Mouse (Mus musculus): ENCODE data around the gene Ugt1a9. TPM values are rescaled to one million over a fixed set of nuclear protein-coding genes. Genes with fewer than 3 reads are reported as not detected.
"Not testable (repeated sequence)": the region's sequence is repeated elsewhere in the genome, so short reads cannot be mapped to it uniquely, and the experiment has no call there.

The Ugt1a9 gene
- polyA plus RNA-seq, 1 experiment: not detected

DNA sequence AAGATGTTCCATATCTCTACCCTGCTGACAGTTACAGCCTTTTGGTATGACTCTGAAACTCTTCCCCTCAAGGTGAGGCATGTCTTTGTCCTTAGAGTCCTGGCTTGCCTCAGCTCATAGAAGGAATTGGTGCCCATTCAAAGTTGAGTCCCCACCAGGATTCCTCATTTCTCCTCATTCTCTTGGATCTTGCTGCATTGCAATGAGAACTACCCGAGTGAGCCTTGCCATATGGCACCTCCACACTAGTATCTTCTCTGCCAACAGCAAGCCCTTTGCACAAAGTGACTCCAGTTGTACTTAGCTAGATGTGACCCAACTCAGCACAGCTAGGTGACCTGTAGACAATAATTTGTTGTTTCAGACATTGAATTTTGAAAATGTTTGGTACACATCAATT is 153.0 kb downstream of the Ugt1a9 start:
- WGBS: 58% methylated on average over 1 of the region's 1 CpGs
- no peak overlapping the region for H3K27ac ChIP-seq (ENCODE audit: insufficient read depth, low read length)
- no peak for DNase-seq (ENCODE audit: low read depth in 1 of 2, low spot score in 2 of 2)
- H3K4me3 ChIP-seq (ENCODE audit: extremely low read depth, insufficient read depth, insufficient read length): no peak overlapping the region
- H3K27me3 ChIP-seq (ENCODE audit: control insufficient read depth, insufficient read depth, low read length): no peaks in the 10 kb centered on the region
- no peaks in the 10 kb centered on the region for H3K36me3 ChIP-seq (ENCODE audit: control insufficient read depth, insufficient read depth, low read length)
- TF ChIP-seq POLR2A (IDR thresholded peaks at IDR 0.05; ENCODE audit: low read depth, low read length): no peak
- TF ChIP-seq CTCF (IDR thresholded peaks at IDR 0.05; ENCODE audit: extremely low read depth, insufficient read depth, insufficient read length, insufficient replicate concordance): no peak
- H3K4me1 ChIP-seq (ENCODE audit: control insufficient read depth, insufficient read depth, insufficient read length): no peaks in the 10 kb centered on the region

GRCm38 (mm10) chr1:88224029-88224776 is 153.6 kb downstream of the Ugt1a9 start:
- DNase-seq (ENCODE audit: low read depth in 1 of 2, low spot score in 2 of 2): no peak
- Histone ChIP-seq H3K27ac (ENCODE audit: insufficient read depth, low read length) (no peak overlapping the region), H3K4me3 (ENCODE audit: extremely low read depth, insufficient read depth, insufficient read length) (no peak overlapping the region), H3K4me1 (ENCODE audit: control insufficient read depth, insufficient read depth, insufficient read length) (no peaks in the 10 kb centered on the region), H3K27me3 (ENCODE audit: control insufficient read depth, insufficient read depth, low read length) (no peaks in the 10 kb centered on the region), H3K36me3 (ENCODE audit: control insufficient read depth, insufficient read depth, low read length) (no peaks in the 10 kb centered on the region)
- WGBS: 67% methylated on average over 2 of the region's 2 CpGs
- TF ChIP-seq CTCF (IDR thresholded peaks at IDR 0.05; ENCODE audit: extremely low read depth, insufficient read depth, insufficient read length, insufficient replicate concordance): no peak
- TF ChIP-seq POLR2A (IDR thresholded peaks at IDR 0.05; ENCODE audit: low read depth, low read length): no peak

DNA sequence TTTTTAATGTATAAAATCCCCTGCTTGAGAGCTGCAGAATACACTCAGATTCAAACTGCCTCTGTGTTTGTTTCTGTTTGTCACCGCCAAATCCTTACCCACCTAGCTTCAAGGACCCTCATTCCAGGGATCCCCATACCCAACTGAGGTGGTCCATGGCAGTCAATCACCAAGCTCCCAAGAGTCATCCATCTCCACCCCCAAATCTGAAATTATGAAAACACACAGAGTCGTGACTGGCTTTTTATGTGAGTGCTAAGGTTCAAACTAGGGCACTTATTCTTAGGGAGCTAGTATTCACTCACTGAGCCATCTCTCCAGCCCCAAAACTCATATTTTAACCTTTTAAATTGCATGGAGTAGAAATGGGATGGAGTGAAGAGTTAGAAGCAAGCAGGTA is 154.7 kb downstream of the Ugt1a9 start:
- H3K36me3 ChIP-seq (ENCODE audit: control insufficient read depth, insufficient read depth, low read length); H3K27me3 ChIP-seq (ENCODE audit: control insufficient read depth, insufficient read depth, low read length); H3K4me3 ChIP-seq (ENCODE audit: extremely low read depth, insufficient read depth, insufficient read length); DNase-seq (ENCODE audit: low read depth in 1 of 2, low spot score in 2 of 2); H3K4me1 ChIP-seq (ENCODE audit: control insufficient read depth, insufficient read depth, insufficient read length); H3K27ac ChIP-seq (ENCODE audit: insufficient read depth, low read length): not testable (repeated sequence)
- WGBS: 37% methylated on average over 2 of the region's 2 CpGs

DNA sequence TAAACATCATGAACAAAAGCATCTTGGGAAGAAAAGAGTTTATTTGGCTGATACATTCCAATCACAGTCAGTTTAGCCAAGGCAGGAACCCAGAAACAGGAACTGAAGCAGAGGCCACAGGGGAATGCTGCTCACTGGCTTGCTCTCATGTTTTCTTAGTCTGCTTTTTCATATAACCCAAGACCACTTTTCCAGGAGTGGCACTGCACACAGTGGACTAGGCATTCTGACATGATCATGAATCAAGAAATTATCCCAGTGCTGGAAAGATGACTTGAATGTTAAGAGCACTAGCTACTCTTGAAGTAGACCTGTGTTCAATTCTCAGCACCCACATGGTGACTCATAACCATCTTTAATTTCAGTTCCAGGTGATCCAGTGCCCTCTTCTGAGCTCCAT is 155.1 kb downstream of the Ugt1a9 start:
- no peak for DNase-seq (ENCODE audit: low read depth in 1 of 2, low spot score in 2 of 2)
- Histone ChIP-seq H3K4me1 (ENCODE audit: control insufficient read depth, insufficient read depth, insufficient read length) (no peaks in the 10 kb centered on the region), H3K36me3 (ENCODE audit: control insufficient read depth, insufficient read depth, low read length) (no peaks in the 10 kb centered on the region), H3K27me3 (ENCODE audit: control insufficient read depth, insufficient read depth, low read length) (no peaks in the 10 kb centered on the region), H3K4me3 (ENCODE audit: extremely low read depth, insufficient read depth, insufficient read length) (no peak overlapping the region), H3K27ac (ENCODE audit: insufficient read depth, low read length) (no peak overlapping the region)
- TF ChIP-seq POLR2A (IDR thresholded peaks at IDR 0.05; ENCODE audit: low read depth, low read length) (no peak), CTCF (IDR thresholded peaks at IDR 0.05; ENCODE audit: extremely low read depth, insufficient read depth, insufficient read length, insufficient replicate concordance) (no peak)

DNA sequence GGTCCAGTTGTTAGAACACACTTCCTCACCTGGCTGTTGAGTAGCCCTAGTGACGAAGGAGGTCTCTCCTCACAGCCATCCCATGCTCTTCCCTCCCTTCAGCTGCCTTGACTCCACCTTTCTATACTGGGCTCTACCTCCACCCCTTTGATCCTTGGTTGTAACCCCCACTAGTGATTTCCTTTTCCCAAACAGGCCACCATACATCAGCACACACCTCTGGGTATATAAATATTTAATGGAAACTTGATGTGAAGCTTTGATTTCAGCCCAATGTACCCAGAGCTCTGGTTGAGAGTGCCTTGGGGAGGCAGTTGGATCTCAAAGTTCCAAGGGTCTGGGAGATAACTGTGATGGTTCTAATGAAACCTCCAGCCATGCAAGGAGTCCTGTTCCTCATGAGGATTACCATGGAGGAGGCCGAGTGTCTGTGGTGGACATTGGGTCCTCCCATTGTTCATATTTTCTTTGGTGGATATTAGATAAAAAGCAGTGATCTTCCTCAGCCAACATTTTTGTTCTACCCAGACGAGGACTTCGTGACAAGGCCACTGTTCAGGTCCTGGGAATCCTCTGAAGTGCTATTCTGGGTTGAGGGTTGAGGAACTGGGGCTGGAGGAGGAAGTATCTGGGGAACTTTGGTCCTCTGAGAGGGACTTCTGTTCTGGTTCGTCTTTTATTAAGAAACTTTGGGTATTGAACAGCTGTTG is 156.2 kb downstream of the Ugt1a9 start, which contains the start of gene Mroh2a:
Gene Mroh2a (plus strand): TSS at position 317 of the 710 bp plus-strand sequence.
- no peaks in the 10 kb centered on the region for H3K4me1 ChIP-seq (ENCODE audit: control insufficient read depth, insufficient read depth, insufficient read length)
- DNase-seq (ENCODE audit: low read depth in 1 of 2, low spot score in 2 of 2): no peak
- 48% methylated on average over 5 of the region's 5 CpGs for WGBS
- no peak within 1 kb of the TSS for H3K27ac ChIP-seq (ENCODE audit: insufficient read depth, low read length)
- H3K27me3 ChIP-seq (ENCODE audit: control insufficient read depth, insufficient read depth, low read length): no peaks in the 10 kb centered on the region
- H3K4me3 ChIP-seq (ENCODE audit: extremely low read depth, insufficient read depth, insufficient read length): no peak within 1 kb of the TSS
- TF ChIP-seq CTCF (IDR thresholded peaks at IDR 0.05; ENCODE audit: extremely low read depth, insufficient read depth, insufficient read length, insufficient replicate concordance): no peak
- no peak for TF ChIP-seq POLR2A (IDR thresholded peaks at IDR 0.05; ENCODE audit: low read depth, low read length)
- no peaks in the 10 kb centered on the region for H3K36me3 ChIP-seq (ENCODE audit: control insufficient read depth, insufficient read depth, low read length)

DNA sequence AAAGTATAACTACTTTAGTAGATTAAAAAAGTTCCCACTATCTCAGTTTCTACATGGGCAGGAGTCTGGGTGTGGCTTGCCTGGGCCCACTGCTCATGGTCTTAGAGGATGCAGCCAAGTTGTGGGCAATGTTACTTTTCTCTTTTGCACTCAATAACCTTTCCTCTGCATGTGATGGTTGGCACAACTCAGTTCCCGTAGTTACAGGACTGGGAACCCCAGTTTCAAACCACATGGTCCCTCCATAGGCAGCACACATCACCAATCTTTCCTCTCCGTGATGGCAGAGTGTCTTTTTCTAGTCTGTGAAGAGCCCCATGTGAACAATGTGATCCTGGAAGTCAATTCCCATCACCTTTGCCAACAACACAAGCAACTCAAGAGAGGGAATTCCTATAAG is 156.9 kb downstream of the Ugt1a9 start:
- TF ChIP-seq CTCF (IDR thresholded peaks at IDR 0.05; ENCODE audit: extremely low read depth, insufficient read depth, insufficient read length, insufficient replicate concordance) (no peak), POLR2A (IDR thresholded peaks at IDR 0.05; ENCODE audit: low read depth, low read length) (no peak)
- 60% methylated on average over 2 of the region's 2 CpGs for WGBS
- DNase-seq (ENCODE audit: low read depth in 1 of 2, low spot score in 2 of 2): no peak

GRCm38 (mm10) chr1:88228121-88228520 is 157.5 kb downstream of the Ugt1a9 start:
- no peak for DNase-seq (ENCODE audit: low read depth in 1 of 2, low spot score in 2 of 2)
- Histone ChIP-seq H3K4me3 (ENCODE audit: extremely low read depth, insufficient read depth, insufficient read length) (no peak overlapping the region), H3K4me1 (ENCODE audit: control insufficient read depth, insufficient read depth, insufficient read length) (no peaks in the 10 kb centered on the region), H3K27me3 (ENCODE audit: control insufficient read depth, insufficient read depth, low read length) (no peaks in the 10 kb centered on the region), H3K27ac (ENCODE audit: insufficient read depth, low read length) (no peak overlapping the region), H3K36me3 (ENCODE audit: control insufficient read depth, insufficient read depth, low read length) (no peaks in the 10 kb centered on the region)
- TF ChIP-seq CTCF (IDR thresholded peaks at IDR 0.05; ENCODE audit: extremely low read depth, insufficient read depth, insufficient read length, insufficient replicate concordance) (no peak), POLR2A (IDR thresholded peaks at IDR 0.05; ENCODE audit: low read depth, low read length) (no peak)
- WGBS: 71% methylated on average over 7 of the region's 7 CpGs

More for the DNA sequence above, 156.9 kb downstream of the Ugt1a9 start:
- Histone ChIP-seq H3K4me1 (ENCODE audit: control insufficient read depth, insufficient read depth, insufficient read length) (no peaks in the 10 kb centered on the region), H3K36me3 (ENCODE audit: control insufficient read depth, insufficient read depth, low read length) (no peaks in the 10 kb centered on the region), H3K27me3 (ENCODE audit: control insufficient read depth, insufficient read depth, low read length) (no peaks in the 10 kb centered on the region), H3K4me3 (ENCODE audit: extremely low read depth, insufficient read depth, insufficient read length) (no peak overlapping the region), H3K27ac (ENCODE audit: insufficient read depth, low read length) (no peak overlapping the region)
